Mouse (Mus musculus) stomach, postnatal 0 days (tissue): ENCODE results near the gene Ccn2. TPM values are rescaled to one million over a fixed set of nuclear protein-coding genes. Genes with fewer than 3 reads are reported as not detected.

ENCODE experiments used
- ATAC-seq: fragments of 200-750 bp; cut with Nextera tagmentation; 2 replicates; pipeline ENCODE4 v1.8.0; 2017; ENCODE audit not compliant: low FRiP score, low TSS enrichment
- DNase-seq: peaks from one replicate; pipeline ENCODE4 v3.0.0-alpha.2; 2016; ENCODE audit warnings: low spot score
- H3K27ac ChIP-seq: fragments of 300-500 bp; sonication (generic); replicated peaks from 2 replicates; pipeline ENCODE4 v1.5.1; 2014; ENCODE audit warnings: mild to moderate bottlenecking, control low read depth
- H3K27me3 ChIP-seq: fragments of 300-500 bp; sonication (generic); 2 replicates; pipeline ENCODE4 v1.6.1; 2014; ENCODE audit warnings: low read length; ENCODE audit not compliant: control insufficient read depth, insufficient read depth
- H3K36me3 ChIP-seq: fragments of 300-500 bp; sonication (generic); 2 replicates; pipeline ENCODE4 v1.6.1; 2014; ENCODE audit warnings: low read length, mixed read lengths; ENCODE audit not compliant: control insufficient read depth, insufficient read depth
- H3K4me1 ChIP-seq: fragments of 300-500 bp; sonication (generic); replicated peaks from 2 replicates; pipeline ENCODE4 v1.6.1; 2014; ENCODE audit warnings: antibody characterized with exemption; ENCODE audit not compliant: control insufficient read depth, insufficient read depth
- H3K4me2 ChIP-seq: fragments of 300-500 bp; sonication (generic); replicated peaks from 2 replicates; pipeline ENCODE4 v1.6.1; 2014; ENCODE audit warnings: low read depth, mild to moderate bottlenecking, control low read depth, moderate library complexity
- H3K4me3 ChIP-seq: fragments of 300-500 bp; sonication (generic); 2 replicates; pipeline ENCODE4 v1.5.1; 2014; ENCODE audit warnings: low read depth, low read length, control low read depth
- H3K9ac ChIP-seq: fragments of 300-500 bp; sonication (generic); 2 replicates; pipeline ENCODE4 v1.6.1; 2014; ENCODE audit warnings: mild to moderate bottlenecking, low read length, control low read depth, mixed read lengths
- H3K9me3 ChIP-seq: fragments of 300-500 bp; sonication (generic); 2 replicates; pipeline ENCODE4 v1.6.1; 2016; ENCODE audit warnings: low read length; ENCODE audit not compliant: control insufficient read depth
- CTCF ChIP-seq: IDR thresholded peaks from 2 replicates; pipeline ENCODE4 v1.5.1; 2016; ENCODE audit warnings: antibody characterized with exemption, low read depth, mild to moderate bottlenecking, moderate library complexity
- EP300 ChIP-seq: optimal IDR thresholded peaks from 2 replicates; pipeline ENCODE3; 2016; ENCODE audit warnings: antibody characterized with exemption
- WGBS: fragments of 180-500 bp; shearing (Covaris S2); extraction: QIAGEN DNeasy Blood & Tissue Kit; methylation state at CpG from one replicate; pipeline ENCODE4 v1.1.7; 2014; 5-methylcytosine and 5-hydroxymethylcytosine counted together
- polyA plus RNA-seq: library from polyadenylated mRNA; unstranded; fragments of >200 nt; fragmentation: Nextera tagmentation; extraction: Ambion mirVana; gene quantifications from 2 replicates; pipeline ENCODE4 v1.2.1, GENCODE M21; 2015

Gene Ccn2
- polyA plus RNA-seq, 1 experiment from 2014 or later = 19.7 TPM

DNA sequence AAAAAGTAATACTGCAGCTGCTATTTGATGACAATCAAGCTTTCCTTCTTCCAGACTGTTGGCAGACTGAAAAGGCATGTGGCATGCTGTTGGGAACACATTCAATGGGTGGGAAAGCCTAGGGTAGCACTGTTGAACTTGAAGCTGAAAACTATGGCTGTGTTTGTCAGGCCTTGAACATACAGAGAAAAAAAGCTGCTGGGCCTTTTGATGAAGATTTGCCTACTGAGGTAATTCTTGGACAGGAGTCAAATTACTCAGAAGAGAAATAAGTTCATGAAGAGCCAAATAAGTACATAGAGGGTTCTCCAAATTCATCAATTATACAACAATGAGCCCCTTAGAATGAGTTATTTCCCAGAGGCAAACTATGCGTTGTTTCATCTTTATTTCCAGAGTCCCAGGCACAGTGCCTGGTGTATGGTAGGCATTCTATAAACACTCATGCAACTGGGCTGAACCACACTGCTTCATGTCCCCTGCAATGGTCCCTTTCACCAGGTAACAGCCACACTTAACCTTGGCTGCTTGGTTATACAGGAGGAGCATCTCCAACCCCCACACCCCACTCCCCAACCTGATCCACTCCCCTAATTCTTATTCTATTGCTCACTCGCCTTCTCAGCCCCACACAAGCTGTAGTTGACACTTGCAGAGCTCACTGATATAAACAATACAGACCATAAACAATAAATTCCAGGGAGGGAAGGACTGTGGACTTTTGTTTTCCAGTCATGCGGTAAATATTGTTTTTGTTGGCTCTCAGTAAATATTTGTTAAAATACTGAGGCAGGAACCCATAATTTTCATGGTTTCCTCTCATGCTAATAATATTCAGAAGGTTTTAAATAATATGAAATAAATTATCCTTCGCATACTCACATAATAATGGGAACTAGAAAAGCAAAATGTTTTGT, 22.9 kb upstream of the Ccn2 start:
- H3K4me1 ChIP-seq = no peaks in the 10 kb centered on the region
- H3K27me3 ChIP-seq = no peaks in the 10 kb centered on the region
- H3K4me2 ChIP-seq = no peak overlapping the region
- no peak for ATAC-seq
- no peaks in the 10 kb centered on the region for H3K36me3 ChIP-seq
- TF ChIP-seq EP300 (no peak), CTCF (no peak)
- no peaks in the 10 kb centered on the region for H3K9me3 ChIP-seq
- 49% methylated on average over 4 of the region's 4 CpGs for WGBS
- H3K9ac ChIP-seq = no peak overlapping the region
- DNase-seq = no peak
- peak overlapping the region; percentile 61 for H3K27ac ChIP-seq
- no peak overlapping the region for H3K4me3 ChIP-seq

DNA sequence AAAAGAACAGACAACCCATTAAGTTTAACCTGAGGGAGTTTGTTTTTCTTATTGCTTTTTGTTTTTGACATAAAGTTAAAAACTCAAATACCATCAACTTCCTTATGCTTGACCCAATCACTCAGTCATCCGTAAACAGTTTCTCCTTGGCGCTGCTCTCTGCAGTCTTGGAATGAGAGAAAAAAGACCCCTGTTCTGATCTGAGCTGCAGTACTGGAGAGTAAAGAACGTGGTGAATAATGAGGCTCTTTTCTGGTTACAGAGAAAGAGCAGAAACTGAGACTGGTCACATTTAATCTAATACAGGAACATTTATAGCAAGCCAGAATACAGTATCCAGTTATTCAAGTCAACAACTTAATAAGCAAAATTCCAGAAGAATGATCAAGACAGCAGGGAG, 21.8 kb upstream of the Ccn2 start:
- H3K9ac ChIP-seq = no peak overlapping the region
- H3K4me2 ChIP-seq = no peak overlapping the region
- ATAC-seq = no peak
- no peak for TF ChIP-seq CTCF
- no peak for TF ChIP-seq EP300
- H3K4me1 ChIP-seq = no peaks in the 10 kb centered on the region
- DNase-seq = no peak
- no peak overlapping the region for H3K4me3 ChIP-seq
- no peaks in the 10 kb centered on the region for H3K27me3 ChIP-seq
- H3K36me3 ChIP-seq = no peaks in the 10 kb centered on the region
- WGBS = 38% methylated on average over 3 of the region's 3 CpGs
- H3K27ac ChIP-seq = peak overlapping the region; percentile 18; the same call in 1 of the 2 replicates
- no peaks in the 10 kb centered on the region for H3K9me3 ChIP-seq

DNA sequence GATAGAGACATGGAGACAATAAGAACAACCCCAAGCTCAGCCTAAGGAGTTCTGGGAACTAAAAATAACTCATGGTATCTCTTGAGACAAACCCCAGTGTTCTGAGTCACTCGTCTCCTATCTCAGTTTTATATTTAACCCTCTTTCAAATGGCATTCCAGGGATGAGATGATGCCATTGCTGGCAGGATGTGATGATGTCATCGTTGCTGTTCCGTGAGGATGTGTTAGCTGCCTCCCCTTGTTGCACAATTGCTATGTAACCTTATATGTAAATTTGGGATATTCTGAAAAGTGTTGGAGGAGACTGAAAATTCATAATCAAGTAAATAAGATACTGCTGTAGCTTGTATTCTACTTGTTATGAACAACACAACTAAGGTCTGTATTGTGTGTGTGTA, 14.2 kb upstream of the Ccn2 start:
- 59% methylated on average over 3 of the region's 3 CpGs for WGBS
- no peak for TF ChIP-seq EP300
- TF ChIP-seq CTCF = no peak
- Histone ChIP-seq H3K4me2 (no peak overlapping the region), H3K9ac (no peak overlapping the region), H3K36me3 (no peaks in the 10 kb centered on the region), H3K4me3 (no peak overlapping the region), H3K4me1 (no peaks in the 10 kb centered on the region), H3K27me3 (no peaks in the 10 kb centered on the region), H3K27ac (no peak overlapping the region), H3K9me3 (no peaks in the 10 kb centered on the region)
- DNase-seq = no peak
- no peak for ATAC-seq

DNA sequence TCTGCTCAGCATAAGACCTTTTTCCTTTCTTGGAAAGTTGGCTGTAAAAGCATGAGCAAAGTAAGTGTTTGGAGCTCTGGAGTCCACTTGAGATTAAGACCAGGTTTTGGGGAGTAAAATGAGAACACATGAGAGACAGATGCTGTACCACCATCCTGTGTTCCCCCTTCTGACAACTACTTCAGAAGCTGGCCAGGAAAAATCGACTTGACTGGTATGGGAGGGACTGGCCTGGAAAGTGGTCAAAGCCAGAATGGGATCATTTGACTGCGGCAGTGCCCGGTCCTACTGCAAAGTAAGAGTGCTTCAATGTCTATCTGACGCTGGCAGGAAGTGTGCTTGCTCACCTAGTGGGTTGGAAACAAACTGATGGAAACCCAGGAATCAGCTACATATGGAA, 6.4 kb upstream of the Ccn2 start:
- 73% methylated on average over 4 of the region's 4 CpGs for WGBS
- Histone ChIP-seq H3K9ac (no peak overlapping the region), H3K9me3 (no peaks in the 10 kb centered on the region), H3K27ac (no peak overlapping the region), H3K36me3 (no peaks in the 10 kb centered on the region), H3K4me2 (no peak overlapping the region), H3K27me3 (no peaks in the 10 kb centered on the region), H3K4me3 (no peak overlapping the region), H3K4me1 (no peaks in the 10 kb centered on the region; the same call in 1 of the 2 replicates)
- DNase-seq (no peak), ATAC-seq (no peak)
- TF ChIP-seq CTCF (no peak), EP300 (no peak)

DNA sequence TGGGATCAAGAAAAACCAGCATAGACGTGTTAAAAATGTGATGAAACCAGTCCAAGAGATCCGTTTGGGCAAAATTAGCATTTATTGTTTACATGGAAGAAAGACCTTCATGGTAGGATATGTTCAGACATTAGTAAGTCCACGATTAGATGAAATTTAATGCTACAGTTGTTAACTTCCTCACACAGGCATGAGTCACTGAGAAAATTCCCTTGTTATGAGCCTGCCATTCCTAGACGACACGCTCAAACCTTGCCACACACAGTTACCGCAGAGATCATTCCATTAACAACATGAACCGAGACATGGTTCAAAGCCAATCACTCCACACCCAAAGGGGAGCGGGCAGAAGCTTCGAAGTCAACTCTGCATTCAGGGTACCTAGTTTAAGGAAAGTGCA, 6.0 kb upstream of the Ccn2 start:
- no peak overlapping the region for H3K4me2 ChIP-seq
- no peak overlapping the region for H3K4me3 ChIP-seq
- H3K27ac ChIP-seq = no peak overlapping the region
- DNase-seq (no peak), ATAC-seq (no peak)
- no peaks in the 10 kb centered on the region; the same call in 1 of the 2 replicates for H3K4me1 ChIP-seq
- WGBS = 65% methylated on average over 9 of the region's 9 CpGs
- TF ChIP-seq CTCF (no peak), EP300 (no peak)
- no peaks in the 10 kb centered on the region for H3K27me3 ChIP-seq
- H3K9me3 ChIP-seq = no peaks in the 10 kb centered on the region
- no peaks in the 10 kb centered on the region for H3K36me3 ChIP-seq
- H3K9ac ChIP-seq = no peak overlapping the region

DNA sequence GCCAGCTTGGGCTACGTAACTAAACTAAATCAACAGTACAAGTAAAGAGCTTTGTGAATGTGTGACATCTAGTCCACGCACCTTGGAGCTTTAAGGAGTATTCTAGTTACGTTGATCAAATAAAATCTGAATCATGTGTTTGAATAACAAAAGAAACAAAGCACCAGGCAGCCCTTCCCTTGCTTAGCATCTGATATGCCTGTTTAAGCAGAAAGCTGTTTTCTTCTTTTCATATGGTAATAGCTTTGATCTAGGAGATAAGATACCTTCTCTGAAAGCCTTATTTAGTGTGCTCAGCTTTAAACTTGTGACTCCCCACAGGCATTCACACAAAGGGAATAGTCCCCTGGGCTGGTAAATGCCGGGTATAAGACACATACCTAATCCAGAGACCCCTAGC, 4.7 kb upstream of the Ccn2 start:
- no peaks in the 10 kb centered on the region; the same call in 1 of the 2 replicates for H3K4me1 ChIP-seq
- H3K36me3 ChIP-seq = no peaks in the 10 kb centered on the region
- WGBS = 63% methylated on average over 4 of the region's 4 CpGs
- H3K9me3 ChIP-seq = no peaks in the 10 kb centered on the region
- TF ChIP-seq CTCF (no peak), EP300 (no peak)
- ATAC-seq (peak; percentile 84), DNase-seq (peak; percentile 25)
- H3K4me3 ChIP-seq = no peak overlapping the region
- H3K27ac ChIP-seq = no peak overlapping the region
- no peak overlapping the region for H3K9ac ChIP-seq
- H3K4me2 ChIP-seq = no peak overlapping the region
- no peaks in the 10 kb centered on the region for H3K27me3 ChIP-seq
